Mouse (Mus musculus) kidney, adult 2 months (tissue): ENCODE measurements around the gene Wdr46.
"Not testable (repeated sequence)": the region's sequence is repeated elsewhere in the genome, so short reads cannot be mapped to it uniquely, and the experiment has no call there.

ENCODE experiments used
- CTCF ChIP-seq: fragments of 200-500 bp; conservative IDR thresholded peaks from 2 replicates; pipeline ENCODE4 v1.5.1; 2011; ENCODE audit warnings: low read depth, mild to moderate bottlenecking, control low read depth, low read length, moderate library complexity, mixed read lengths; ENCODE audit not compliant: insufficient read depth, insufficient read length
- POLR2A ChIP-seq: fragments of 200-500 bp; IDR thresholded peaks from one replicate; pipeline ENCODE4 v1.6.1; 2011; ENCODE audit warnings: low read depth, low read length, control low read depth

DNA sequence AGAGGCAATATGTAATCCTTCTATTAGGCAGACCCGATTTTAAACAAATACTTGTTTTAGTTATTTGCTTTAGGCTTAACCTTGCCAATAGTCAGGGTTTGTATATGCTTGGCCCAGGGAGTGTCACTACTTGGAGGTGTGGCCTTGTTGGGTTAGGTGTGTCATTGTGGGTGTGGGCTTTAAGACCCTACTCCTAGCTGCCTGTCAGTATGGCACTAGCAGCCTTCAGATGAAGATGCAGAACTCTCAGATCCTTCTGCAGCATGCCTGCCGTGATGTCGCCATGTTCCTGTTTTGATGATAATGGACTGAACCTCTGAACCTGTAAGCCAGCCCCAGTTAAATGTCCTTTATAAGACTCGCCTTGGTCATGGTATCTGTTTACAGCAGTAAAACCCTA is 47.4 kb upstream of the Wdr46 start:
- not testable (repeated sequence) for TF ChIP-seq CTCF, POLR2A
